Mouse (Mus musculus) stomach, postnatal 0 days (tissue): ENCODE data around the gene Nme9. TPM values are rescaled to one million over a fixed set of nuclear protein-coding genes. Genes with fewer than 3 reads are reported as not detected.
A peak's percentile ranks its signal among the peaks of the same experiment; 100 is the strongest.

Experiments used
- ATAC-seq: fragments of 200-750 bp; cut with Nextera tagmentation; 2 replicates; pipeline ENCODE4 v1.8.0; 2017; ENCODE audit not compliant: low FRiP score, low TSS enrichment
- DNase-seq: peaks from one replicate; pipeline ENCODE4 v3.0.0-alpha.2; 2016; ENCODE audit warnings: low spot score
- H3K27ac ChIP-seq: fragments of 300-500 bp; sonication (generic); replicated peaks from 2 replicates; pipeline ENCODE4 v1.5.1; 2014; ENCODE audit warnings: mild to moderate bottlenecking, control low read depth
- H3K27me3 ChIP-seq: fragments of 300-500 bp; sonication (generic); 2 replicates; pipeline ENCODE4 v1.6.1; 2014; ENCODE audit warnings: low read length; ENCODE audit not compliant: control insufficient read depth, insufficient read depth
- H3K36me3 ChIP-seq: fragments of 300-500 bp; sonication (generic); 2 replicates; pipeline ENCODE4 v1.6.1; 2014; ENCODE audit warnings: low read length, mixed read lengths; ENCODE audit not compliant: control insufficient read depth, insufficient read depth
- H3K4me1 ChIP-seq: fragments of 300-500 bp; sonication (generic); replicated peaks from 2 replicates; pipeline ENCODE4 v1.6.1; 2014; ENCODE audit warnings: antibody characterized with exemption; ENCODE audit not compliant: control insufficient read depth, insufficient read depth
- H3K4me2 ChIP-seq: fragments of 300-500 bp; sonication (generic); replicated peaks from 2 replicates; pipeline ENCODE4 v1.6.1; 2014; ENCODE audit warnings: low read depth, mild to moderate bottlenecking, control low read depth, moderate library complexity
- H3K4me3 ChIP-seq: fragments of 300-500 bp; sonication (generic); 2 replicates; pipeline ENCODE4 v1.5.1; 2014; ENCODE audit warnings: low read depth, low read length, control low read depth
- H3K9ac ChIP-seq: fragments of 300-500 bp; sonication (generic); 2 replicates; pipeline ENCODE4 v1.6.1; 2014; ENCODE audit warnings: mild to moderate bottlenecking, low read length, control low read depth, mixed read lengths
- H3K9me3 ChIP-seq: fragments of 300-500 bp; sonication (generic); 2 replicates; pipeline ENCODE4 v1.6.1; 2016; ENCODE audit warnings: low read length; ENCODE audit not compliant: control insufficient read depth
- CTCF ChIP-seq: IDR thresholded peaks from 2 replicates; pipeline ENCODE4 v1.5.1; 2016; ENCODE audit warnings: antibody characterized with exemption, low read depth, mild to moderate bottlenecking, moderate library complexity
- EP300 ChIP-seq: optimal IDR thresholded peaks from 2 replicates; pipeline ENCODE3; 2016; ENCODE audit warnings: antibody characterized with exemption
- WGBS: fragments of 180-500 bp; shearing (Covaris S2); extraction: QIAGEN DNeasy Blood & Tissue Kit; methylation state at CpG from one replicate; pipeline ENCODE4 v1.1.7; 2014; 5-methylcytosine and 5-hydroxymethylcytosine counted together
- polyA plus RNA-seq: library from polyadenylated mRNA; unstranded; fragments of >200 nt; fragmentation: Nextera tagmentation; extraction: Ambion mirVana; gene quantifications from 2 replicates; pipeline ENCODE4 v1.2.1, GENCODE M21; 2015

The Nme9 gene
- polyA plus RNA-seq, 1 experiment from 2014 or later, result not detected

- Histone ChIP-seq H3K27ac (no peak overlapping the region), H3K9ac (no peak overlapping the region), H3K4me1 (no peaks in the 10 kb centered on the region), H3K27me3 (no peaks in the 10 kb centered on the region), H3K4me3 (no peak overlapping the region), H3K4me2 (no peak overlapping the region), H3K36me3 (no peaks in the 10 kb centered on the region), H3K9me3 (no peaks in the 10 kb centered on the region)
- ATAC-seq (no peak), DNase-seq (no peak)
- TF ChIP-seq CTCF (no peak), EP300 (no peak)
- WGBS, result 69% methylated on average over 5 of the region's 5 CpGs
Observed at GRCm38 (mm10) chr9:99418377-99418776, 32.9 kb upstream of the Nme9 start.

DNA sequence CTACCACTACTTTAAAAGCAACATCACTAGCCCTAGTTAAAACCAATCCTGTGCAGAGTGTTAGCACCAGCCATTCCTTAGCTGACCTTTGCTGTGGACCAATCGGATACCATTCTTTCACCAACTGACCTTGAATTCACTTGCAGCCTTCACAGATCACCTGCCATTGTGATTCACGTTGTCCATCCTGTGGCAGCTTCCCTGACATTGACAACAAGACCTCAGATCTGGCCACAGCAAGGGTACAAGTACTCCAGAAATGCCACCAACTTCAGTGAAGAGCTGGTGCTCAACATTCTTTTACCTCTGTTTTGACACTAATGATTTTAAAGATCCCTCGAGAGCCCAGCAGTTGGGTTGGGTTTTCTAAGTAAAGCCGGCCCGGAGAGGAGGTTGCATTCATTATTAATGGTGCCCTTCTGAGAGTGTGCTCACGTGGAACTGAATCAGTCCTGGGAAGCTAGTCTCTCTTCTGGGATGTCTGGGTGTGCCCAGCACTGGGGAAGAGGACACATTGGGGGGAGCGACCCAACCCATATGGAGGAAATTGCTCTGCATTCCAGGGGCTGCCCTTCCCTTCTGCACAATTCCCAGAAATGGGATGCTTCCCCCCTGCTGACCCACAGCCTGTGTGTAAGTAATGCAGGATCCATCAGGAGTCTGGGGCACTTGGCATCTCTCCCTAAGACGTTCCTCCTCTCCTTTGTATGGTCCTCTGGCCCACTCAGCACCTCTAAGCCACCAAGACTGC, 31.1 kb upstream of the Nme9 start:
- DNase-seq, result no peak
- H3K4me1 ChIP-seq, result 0 out of 2 replicates have a peak, but pooled peaks cover 2% of the 10 kb centered on the region
- H3K9me3 ChIP-seq, result no peaks in the 10 kb centered on the region
- H3K4me3 ChIP-seq, result no peak overlapping the region
- H3K27me3 ChIP-seq, result no peaks in the 10 kb centered on the region
- no peak overlapping the region for H3K9ac ChIP-seq
- no peak overlapping the region for H3K27ac ChIP-seq
- H3K36me3 ChIP-seq, result no peaks in the 10 kb centered on the region
- WGBS, result 80% methylated on average over 8 of the region's 8 CpGs
- TF ChIP-seq EP300, result no peak
- TF ChIP-seq CTCF, result no peak
- no peak for ATAC-seq
- no peak overlapping the region for H3K4me2 ChIP-seq

DNA sequence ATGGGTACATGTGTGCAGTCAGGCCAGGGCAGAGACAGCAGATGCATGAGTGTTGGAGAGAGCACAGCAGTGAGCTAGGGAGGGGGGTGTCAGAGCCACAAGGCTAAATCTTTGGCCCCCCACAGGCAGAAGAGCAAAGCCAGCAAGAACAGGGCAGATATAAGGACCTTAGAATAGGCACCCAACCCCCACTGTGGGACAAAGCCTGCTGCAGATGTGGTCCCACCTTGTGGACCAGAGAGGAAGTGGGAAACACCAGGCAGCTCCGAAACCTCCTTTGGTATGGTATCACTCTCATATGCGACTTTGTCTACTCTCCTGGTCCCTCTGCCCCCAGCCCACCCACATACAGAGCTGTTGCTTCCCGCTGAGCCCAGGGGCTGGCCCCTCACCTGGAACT, 29.4 kb upstream of the Nme9 start:
- no peak for TF ChIP-seq CTCF
- TF ChIP-seq EP300, result no peak
- 75% methylated on average over 3 of the region's 3 CpGs for WGBS
- Histone ChIP-seq H3K36me3 (no peaks in the 10 kb centered on the region), H3K27ac (no peak overlapping the region), H3K9ac (no peak overlapping the region), H3K4me2 (no peak overlapping the region), H3K4me1 (0 out of 2 replicates have a peak, but pooled peaks cover 2% of the 10 kb centered on the region), H3K27me3 (no peaks in the 10 kb centered on the region), H3K9me3 (no peaks in the 10 kb centered on the region), H3K4me3 (no peak overlapping the region)
- no peak for ATAC-seq
- DNase-seq, result no peak

DNA sequence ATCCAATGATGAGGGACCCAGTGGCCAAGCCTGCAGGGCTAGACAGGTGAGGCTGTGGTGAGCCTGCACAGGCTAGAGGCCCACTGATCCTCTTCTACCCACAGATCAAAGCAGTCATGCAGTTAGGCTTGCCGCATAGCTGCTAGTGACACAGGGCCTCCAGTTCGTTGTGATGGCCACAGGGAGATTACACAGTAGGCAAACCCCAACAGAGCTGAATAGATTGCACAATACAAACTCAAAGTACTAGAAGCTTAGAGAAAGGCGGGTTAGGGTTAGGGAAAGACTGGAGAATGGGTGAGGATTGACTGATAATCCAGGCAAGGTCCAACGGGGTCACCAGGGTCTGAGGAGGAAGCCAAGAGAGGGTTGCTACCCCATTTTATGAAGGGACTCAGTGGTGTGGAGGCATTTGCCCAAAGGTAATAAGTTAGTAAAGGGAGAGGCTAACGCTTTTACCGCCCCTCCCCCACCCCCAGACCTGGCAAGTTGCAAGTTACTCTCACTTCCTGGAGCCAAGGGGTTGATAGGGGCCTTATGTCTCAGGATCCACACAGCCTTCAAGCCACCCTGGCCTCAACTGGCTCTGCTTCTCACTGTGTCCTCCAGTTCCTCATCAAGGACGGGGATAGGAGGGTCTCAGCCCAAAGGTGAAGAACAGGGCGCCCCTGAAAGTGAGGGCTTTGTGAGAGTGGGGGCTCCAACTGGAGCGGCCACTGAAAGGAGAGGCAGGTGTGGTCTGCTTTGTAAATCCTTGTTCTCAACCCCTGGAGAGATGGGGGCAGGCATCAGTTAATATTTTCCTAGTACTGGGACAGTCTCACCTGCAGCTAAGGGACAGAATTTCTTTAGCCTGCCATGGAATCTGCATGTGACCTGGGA, 27.3 kb upstream of the Nme9 start:
- 57% methylated on average over 9 of the region's 9 CpGs for WGBS
- DNase-seq (peak; percentile 44), ATAC-seq (peak; percentile 43)
- Histone ChIP-seq H3K4me3 (no peak overlapping the region), H3K4me2 (no peak overlapping the region), H3K4me1 (0 out of 2 replicates have a peak, but pooled peaks cover 2% of the 10 kb centered on the region), H3K36me3 (no peaks in the 10 kb centered on the region), H3K27me3 (no peaks in the 10 kb centered on the region), H3K27ac (no peak overlapping the region), H3K9me3 (no peaks in the 10 kb centered on the region), H3K9ac (no peak overlapping the region)
- TF ChIP-seq CTCF, result no peak
- no peak for TF ChIP-seq EP300

- no peak overlapping the region for H3K27ac ChIP-seq
- no peak overlapping the region for H3K9ac ChIP-seq
- no peaks in the 10 kb centered on the region for H3K27me3 ChIP-seq
- 52% methylated on average over 4 of the region's 4 CpGs for WGBS
- H3K36me3 ChIP-seq, result no peaks in the 10 kb centered on the region
- 0 out of 2 replicates have a peak, but pooled peaks cover 2% of the 10 kb centered on the region for H3K4me1 ChIP-seq
- TF ChIP-seq CTCF (no peak), EP300 (no peak)
- no peaks in the 10 kb centered on the region for H3K9me3 ChIP-seq
- DNase-seq (no peak), ATAC-seq (no peak)
- H3K4me3 ChIP-seq, result no peak overlapping the region
- H3K4me2 ChIP-seq, result no peak overlapping the region
Observed at GRCm38 (mm10) chr9:99424574-99424863, 26.8 kb upstream of the Nme9 start.

DNA sequence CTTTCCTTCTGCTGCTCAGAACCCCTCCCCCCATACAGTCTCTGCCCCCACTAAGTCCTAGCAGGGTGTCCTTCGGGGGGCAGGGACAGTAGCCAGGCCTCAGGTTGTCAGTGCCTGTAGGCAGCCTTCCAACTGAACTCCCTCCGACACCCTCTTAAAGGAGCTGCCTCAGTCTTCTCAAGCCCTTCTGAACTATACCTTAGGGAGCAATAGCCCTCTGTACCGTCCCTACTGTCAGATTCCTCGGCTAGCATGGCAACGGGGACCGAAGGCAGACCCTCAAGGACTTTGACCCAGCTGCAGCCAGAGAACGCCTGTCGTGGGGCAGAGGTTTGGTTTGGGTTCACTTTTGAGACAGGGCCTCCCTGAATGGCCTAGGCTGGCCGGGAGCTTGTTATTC, 26.0 kb upstream of the Nme9 start:
- Histone ChIP-seq H3K9ac (no peak overlapping the region), H3K9me3 (no peaks in the 10 kb centered on the region), H3K27ac (no peak overlapping the region), H3K4me2 (no peak overlapping the region), H3K27me3 (no peaks in the 10 kb centered on the region), H3K36me3 (no peaks in the 10 kb centered on the region), H3K4me1 (0 out of 2 replicates have a peak, but pooled peaks cover 2% of the 10 kb centered on the region), H3K4me3 (no peak overlapping the region)
- 57% methylated on average over 9 of the region's 9 CpGs for WGBS
- DNase-seq (no peak), ATAC-seq (no peak)
- TF ChIP-seq EP300, result no peak
- TF ChIP-seq CTCF, result no peak
